Mouse (Mus musculus) heart, adult 2 months (tissue): ENCODE measurements at regions not wholly inside any gene's neighbourhood (a gene's known extent, or its start where the extent isn't known, plus 50 kb on each side); places are given as distances from the start of the nearest gene placed in this dataset.
"Not testable (repeated sequence)": the region's sequence is repeated elsewhere in the genome, so short reads cannot be mapped to it uniquely, and the experiment has no call there.

ENCODE experiments used
- DNase-seq, 2 experiments: peaks; one replicate each; pipeline ENCODE4 v3.0.0; 2021
- H3K27ac ChIP-seq: fragments of 200-600 bp; 2 replicates; pipeline ENCODE4 v1.8.1; 2022
- H3K27me3 ChIP-seq: fragments of 200-500 bp; 2 replicates; pipeline ENCODE4 v1.6.1; 2012; ENCODE audit warnings: mild to moderate bottlenecking, low read length, inconsistent platforms, mixed read lengths; ENCODE audit not compliant: control insufficient read depth, insufficient read depth
- H3K36me3 ChIP-seq: fragments of 200-500 bp; 2 replicates; pipeline ENCODE4 v1.6.1; 2012; ENCODE audit warnings: low read length, inconsistent platforms; ENCODE audit not compliant: control insufficient read depth, insufficient read depth
- H3K4me1 ChIP-seq: fragments of 200-500 bp; 2 replicates; pipeline ENCODE4 v1.6.1; 2011; ENCODE audit warnings: low read length; ENCODE audit not compliant: control insufficient read depth, insufficient read depth
- H3K4me3 ChIP-seq: fragments of 200-600 bp; 2 replicates; pipeline ENCODE4 v1.8.1; 2022
- H3K79me2 ChIP-seq: fragments of 200-500 bp; replicated peaks from 2 replicates; pipeline ENCODE4 v1.6.1; 2012; ENCODE audit warnings: mild to moderate bottlenecking, inconsistent platforms, low read length, moderate library complexity, mixed read lengths; ENCODE audit not compliant: control insufficient read depth, insufficient read depth
- H3K9ac ChIP-seq: fragments of 200-500 bp; 2 replicates; pipeline ENCODE4 v1.6.1; 2012; ENCODE audit warnings: low read depth, mild to moderate bottlenecking, control low read depth, inconsistent platforms, low read length, mixed read lengths
- CTCF ChIP-seq: fragments of 200-600 bp; IDR thresholded peaks from 2 replicates; pipeline ENCODE4 v1.8.1; 2022; ENCODE audit warnings: antibody characterized with exemption, mild to moderate bottlenecking, moderate library complexity
- EP300 ChIP-seq: fragments of 200-500 bp; IDR thresholded peaks from 2 replicates; pipeline ENCODE4 v1.6.1; 2011; ENCODE audit warnings: low read depth, low read length, control low read depth; ENCODE audit not compliant: insufficient read depth
- POLR2A ChIP-seq: fragments of 200-500 bp; IDR thresholded peaks from 2 replicates; pipeline ENCODE4 v1.6.1; 2011; ENCODE audit warnings: mild to moderate bottlenecking, low read depth, low read length, control low read depth; ENCODE audit not compliant: insufficient read depth
- WGBS: fragments of 180-500 bp; shearing (Covaris S2); methylation state at CpG from one replicate; pipeline ENCODE4 v1.1.7; 2018; 5-methylcytosine and 5-hydroxymethylcytosine counted together
- intact Hi-C: fragments of 180-260 bp; cut with DNase I; formaldehyde crosslinking; loops from one replicate; pipeline ENCODE4 v1.15.1; 2025

GRCm38 (mm10) chrX:93911087-93911840 is 57.2 kb upstream of the AU015836 start:
- Histone ChIP-seq H3K36me3 (no peaks in the 10 kb centered on the region), H3K27ac (no peak overlapping the region), H3K4me3 (peak overlapping the region; percentile 28; the same call in 1 of the 2 replicates), H3K9ac (peak overlapping the region; percentile 79), H3K4me1 (no peaks in the 10 kb centered on the region; the same call in 1 of the 2 replicates), H3K27me3 (no peaks in the 10 kb centered on the region), H3K79me2 (no peaks in the 10 kb centered on the region)
- 19% methylated on average over 21 of the region's 21 CpGs for WGBS
- DNase-seq: peak; percentile 25 to 28
- peak; percentile 84 for TF ChIP-seq CTCF
- TF ChIP-seq POLR2A: no peak
- intact Hi-C loops: no loop called here

- TF ChIP-seq CTCF (no peak), EP300 (no peak), POLR2A (no peak)
- Histone ChIP-seq H3K9ac (no peak overlapping the region), H3K27me3 (no peaks in the 10 kb centered on the region), H3K27ac (no peak overlapping the region), H3K4me1 (no peaks in the 10 kb centered on the region; the same call in 1 of the 2 replicates), H3K79me2 (no peaks in the 10 kb centered on the region), H3K36me3 (no peaks in the 10 kb centered on the region), H3K4me3 (no peak overlapping the region)
- intact Hi-C loops: loop anchor here (2.0 kb wide), 1 partner anchor 69 kb away; no protein-coding TSS in a partner anchor
- DNase-seq: no peak
Observed at GRCm38 (mm10) chrX:93915548-93915947, 52.9 kb upstream of the AU015836 start.

GRCm38 (mm10) chrX:93917367-93917766 is 51.1 kb upstream of the AU015836 start:
- H3K4me3 ChIP-seq, H3K27ac ChIP-seq, H3K79me2 ChIP-seq, H3K4me1 ChIP-seq, H3K9ac ChIP-seq, H3K36me3 ChIP-seq, intact Hi-C loops, H3K27me3 ChIP-seq, DNase-seq: not testable (repeated sequence)
- WGBS: 77% methylated on average over 3 of the region's 3 CpGs
